Mouse (Mus musculus): ENCODE data around the gene Rad9a. TPM values are rescaled to one million over a fixed set of nuclear protein-coding genes. Genes with fewer than 3 reads are reported as not detected.

Gene Rad9a
- total and polyA plus RNA-seq, 3 experiments: 4.1 to 13.5 (median 4.4) TPM

GRCm38 (mm10) chr19:4229451-4230076, 28.1 kb upstream of the Rad9a start:
- DNase-seq: no peak
- Histone ChIP-seq H3K4me3 (no peak overlapping the region), H3K79me2 (replicated peaks; ENCODE audit: control insufficient read depth, insufficient read depth, low read length) (no peaks in the 10 kb centered on the region), H3K36me3 (ENCODE audit: control insufficient read depth, insufficient read depth, low read length) (no peaks in the 10 kb centered on the region), H3K4me1 (ENCODE audit: control insufficient read depth, insufficient read depth, low read length) (peaks cover 10% of the 10 kb centered on the region), H3K27me3 (ENCODE audit: control insufficient read depth, insufficient read depth, low read length) (no peaks in the 10 kb centered on the region), H3K27ac (peak overlapping the region; percentile 59; the same call in 1 of the 2 replicates), H3K9ac (ENCODE audit: low read depth, low read length) (no peak overlapping the region)
- 80% methylated on average over 9 of the region's 9 CpGs for WGBS
- no peak for TF ChIP-seq CTCF (IDR thresholded peaks at IDR 0.05)
- TF ChIP-seq EP300 (IDR thresholded peaks at IDR 0.05; ENCODE audit: insufficient read depth, low read depth, low read length): no peak
- no peak for TF ChIP-seq POLR2A (IDR thresholded peaks at IDR 0.05; ENCODE audit: insufficient read depth, low read depth, low read length)
- intact Hi-C loops (cut with DNase I): loop anchor here (2.0 to 5.0 kb wide), 4 partner anchors 59 to 212 kb away; partner anchors contain the start of gene Aip

DNA sequence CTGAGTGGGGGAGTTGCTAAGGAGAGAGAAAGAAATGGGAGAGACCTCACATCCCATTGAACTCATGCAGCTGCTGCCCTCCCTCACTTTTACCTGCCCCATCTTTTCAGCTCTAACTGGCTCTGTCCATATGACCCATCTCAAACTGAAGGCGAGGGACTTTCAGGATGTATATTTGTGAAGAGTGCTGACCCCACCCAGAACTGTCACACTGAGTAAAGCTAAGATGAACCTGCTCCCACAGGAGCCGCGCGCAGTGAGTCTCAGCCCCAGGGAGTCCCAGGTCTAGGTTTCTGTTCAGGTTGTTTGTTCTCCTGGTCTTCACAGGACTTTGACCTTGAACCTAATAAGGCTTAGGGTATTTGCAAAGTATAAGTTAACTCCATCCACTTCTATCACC, 27.4 kb upstream of the Rad9a start:
- Histone ChIP-seq H3K27me3 (ENCODE audit: control insufficient read depth, insufficient read depth, low read length) (no peaks in the 10 kb centered on the region), H3K9ac (ENCODE audit: low read depth, low read length) (no peak overlapping the region), H3K27ac (no peak overlapping the region), H3K4me3 (no peak overlapping the region), H3K79me2 (replicated peaks; ENCODE audit: control insufficient read depth, insufficient read depth, low read length) (no peaks in the 10 kb centered on the region), H3K4me1 (ENCODE audit: control insufficient read depth, insufficient read depth, low read length) (peaks cover 10% of the 10 kb centered on the region), H3K36me3 (ENCODE audit: control insufficient read depth, insufficient read depth, low read length) (no peaks in the 10 kb centered on the region)
- TF ChIP-seq POLR2A (IDR thresholded peaks at IDR 0.05; ENCODE audit: insufficient read depth, low read depth, low read length) (no peak), EP300 (IDR thresholded peaks at IDR 0.05; ENCODE audit: insufficient read depth, low read depth, low read length) (no peak), CTCF (IDR thresholded peaks at IDR 0.05) (no peak)
- no peak for DNase-seq
- 86% methylated on average over 4 of the region's 4 CpGs for WGBS
- intact Hi-C loops (cut with DNase I): loop anchor here (1.0 to 5.0 kb wide), 6 partner anchors 22 to 212 kb away; partner anchors contain the start of gene Aip

GRCm38 (mm10) chr19:4227894-4228678, 26.6 kb upstream of the Rad9a start:
- H3K4me1 ChIP-seq (ENCODE audit: control insufficient read depth, insufficient read depth, low read length): peaks cover 10% of the 10 kb centered on the region
- 18% methylated on average over 8 of the region's 8 CpGs for WGBS
- no peaks in the 10 kb centered on the region for H3K27me3 ChIP-seq (ENCODE audit: control insufficient read depth, insufficient read depth, low read length)
- intact Hi-C loops (cut with DNase I): loop anchor here (1.0 to 5.0 kb wide), 6 partner anchors 21 to 211 kb away; partner anchors contain the start of gene Aip
- H3K9ac ChIP-seq (ENCODE audit: low read depth, low read length): no peak overlapping the region
- TF ChIP-seq POLR2A (IDR thresholded peaks at IDR 0.05; ENCODE audit: insufficient read depth, low read depth, low read length): no peak
- peak; percentile 94 for TF ChIP-seq EP300 (IDR thresholded peaks at IDR 0.05; ENCODE audit: insufficient read depth, low read depth, low read length)
- peak; percentile 72 to 77 for DNase-seq
- H3K27ac ChIP-seq: no peak overlapping the region
- H3K36me3 ChIP-seq (ENCODE audit: control insufficient read depth, insufficient read depth, low read length): no peaks in the 10 kb centered on the region
- no peak overlapping the region for H3K4me3 ChIP-seq
- no peaks in the 10 kb centered on the region for H3K79me2 ChIP-seq (replicated peaks; ENCODE audit: control insufficient read depth, insufficient read depth, low read length)

- peaks cover 9% of the 10 kb centered on the region for H3K4me1 ChIP-seq (ENCODE audit: control insufficient read depth, insufficient read depth, low read length)
- no peaks in the 10 kb centered on the region for H3K27me3 ChIP-seq (ENCODE audit: control insufficient read depth, insufficient read depth, low read length)
- H3K36me3 ChIP-seq (ENCODE audit: control insufficient read depth, insufficient read depth, low read length): no peaks in the 10 kb centered on the region
- no peaks in the 10 kb centered on the region for H3K79me2 ChIP-seq (replicated peaks; ENCODE audit: control insufficient read depth, insufficient read depth, low read length)
- no peak overlapping the region for H3K27ac ChIP-seq
- H3K4me3 ChIP-seq: no peak overlapping the region
- TF ChIP-seq EP300 (IDR thresholded peaks at IDR 0.05; ENCODE audit: insufficient read depth, low read depth, low read length) (no peak), CTCF (IDR thresholded peaks at IDR 0.05) (no peak), POLR2A (IDR thresholded peaks at IDR 0.05; ENCODE audit: insufficient read depth, low read depth, low read length) (no peak)
- DNase-seq: no peak
- intact Hi-C loops (cut with DNase I): loop anchor here (5.0 kb wide), 3 partner anchors 100 to 210 kb away; partner anchors contain the start of gene Aip
- no peak overlapping the region for H3K9ac ChIP-seq (ENCODE audit: low read depth, low read length)
- 64% methylated on average over 5 of the region's 5 CpGs for WGBS
Measured at GRCm38 (mm10) chr19:4227446-4227845, 26.0 kb upstream of the Rad9a start.

- no peak for TF ChIP-seq POLR2A (IDR thresholded peaks at IDR 0.05; ENCODE audit: insufficient read depth, low read depth, low read length)
- TF ChIP-seq CTCF (IDR thresholded peaks at IDR 0.05): no peak
- TF ChIP-seq EP300 (IDR thresholded peaks at IDR 0.05; ENCODE audit: insufficient read depth, low read depth, low read length): no peak
- Histone ChIP-seq H3K79me2 (replicated peaks; ENCODE audit: control insufficient read depth, insufficient read depth, low read length) (no peaks in the 10 kb centered on the region), H3K4me1 (ENCODE audit: control insufficient read depth, insufficient read depth, low read length) (peaks cover 6% of the 10 kb centered on the region; the same call in 1 of the 2 replicates), H3K27me3 (ENCODE audit: control insufficient read depth, insufficient read depth, low read length) (no peaks in the 10 kb centered on the region), H3K4me3 (no peak overlapping the region), H3K27ac (no peak overlapping the region), H3K9ac (ENCODE audit: low read depth, low read length) (no peak overlapping the region), H3K36me3 (ENCODE audit: control insufficient read depth, insufficient read depth, low read length) (no peaks in the 10 kb centered on the region)
- peak in 1 of 2 experiments; percentile 8 for DNase-seq
- intact Hi-C loops (cut with DNase I): loop anchor here (5.0 kb wide), 3 partner anchors 99 to 209 kb away; partner anchors contain the start of gene Aip
- 89% methylated on average over 7 of the region's 7 CpGs for WGBS
Measured at GRCm38 (mm10) chr19:4226779-4227178, 25.3 kb upstream of the Rad9a start.

Measured in heart, adult 2 months (tissue).